Mouse (Mus musculus) frontal cortex, postnatal 10 days (tissue): ENCODE results near the gene AW011738.

Source experiments
- DNase-seq, 2 experiments: peaks; one replicate each; pipeline ENCODE4 v3.0.0; 2022; ENCODE audit warnings: low spot score in 2 of 2, mixed read lengths in 1 of 2

The AW011738 gene

DNA sequence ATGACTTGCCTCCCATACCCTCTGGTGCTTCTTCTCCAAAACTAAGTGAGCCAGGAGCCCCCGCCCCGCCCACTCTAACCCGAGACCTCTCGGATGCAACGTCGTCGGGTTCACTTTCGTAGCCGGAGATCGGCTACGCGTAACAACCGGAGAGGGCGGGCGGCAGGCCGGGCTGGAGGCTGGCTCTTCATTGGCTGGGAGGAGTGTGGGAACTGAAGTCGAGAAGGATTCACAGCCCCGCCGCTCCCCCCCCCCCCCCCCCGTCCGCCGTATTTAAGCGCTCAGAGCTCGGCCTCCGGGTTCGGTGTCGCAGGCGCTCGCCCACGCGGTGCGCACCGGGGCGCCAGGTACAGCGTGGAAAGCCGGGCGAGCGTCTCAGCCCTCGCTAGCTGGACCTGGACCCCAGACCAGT is at the start of gene AW011738:
Gene AW011738, plus strand, starts transcription at position 304 of the 412 bp plus-strand sequence.
- DNase-seq = peak; percentile 52 to 63

DNA sequence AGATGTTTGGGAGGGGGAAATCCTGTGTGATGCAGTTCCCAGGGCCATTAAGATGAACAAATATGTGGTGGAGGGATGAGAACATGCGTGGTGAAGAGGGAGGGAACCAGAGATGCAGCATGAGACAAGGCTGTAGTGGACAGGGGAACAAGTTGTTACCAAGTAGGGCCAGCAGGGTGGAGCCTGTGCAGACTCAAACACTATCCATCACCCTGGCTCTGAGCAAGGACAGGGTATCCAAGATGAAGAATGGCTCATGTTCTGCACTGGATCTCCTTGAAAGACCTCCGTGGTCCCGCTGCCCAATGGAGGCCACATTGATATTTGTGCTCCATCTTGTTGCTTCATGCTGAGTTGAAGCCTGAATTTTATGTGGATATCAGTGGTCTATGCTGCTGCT is 48.3 kb upstream of the AW011738 start:
- no peak for DNase-seq

DNA sequence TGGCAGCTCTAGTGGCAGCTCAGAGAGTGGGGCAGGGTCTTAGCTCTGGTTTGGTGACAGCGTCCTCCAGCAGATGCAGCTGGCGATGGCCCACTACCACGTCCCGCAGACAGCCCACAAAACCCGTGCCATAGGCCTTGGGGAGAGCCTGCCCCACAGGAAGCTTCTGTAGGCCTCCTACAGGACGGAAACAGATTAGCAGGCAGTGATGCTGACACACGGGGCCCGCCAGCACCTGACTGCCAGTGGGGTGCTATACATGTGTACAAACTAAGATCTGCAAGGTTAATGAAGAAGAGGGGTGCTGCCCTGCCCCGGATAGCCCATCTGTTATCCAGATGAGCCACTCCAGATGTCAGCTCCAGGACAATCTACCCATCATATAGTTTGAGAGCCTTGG is 36.6 kb upstream of the AW011738 start:
- peak in 1 of 2 experiments; percentile 3 for DNase-seq

DNA sequence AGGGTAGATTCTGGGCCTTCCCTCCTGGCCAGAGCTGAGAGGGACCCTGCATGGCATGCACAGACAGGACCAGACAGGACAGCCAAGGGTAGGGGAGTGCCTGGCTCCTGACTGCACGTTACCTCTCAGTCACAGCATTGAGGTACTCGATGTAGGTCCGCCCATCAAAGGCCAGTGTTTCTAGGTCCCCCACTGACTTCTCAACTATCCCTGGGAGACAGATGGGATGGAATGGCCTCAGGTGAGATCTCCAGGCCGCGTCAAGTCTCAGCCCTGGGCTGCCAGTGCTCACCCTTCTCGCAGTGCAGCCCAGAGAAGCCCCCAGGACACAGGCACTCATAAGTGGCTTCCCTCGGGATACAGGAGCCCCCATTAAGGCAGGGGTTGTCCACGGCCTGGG is 34.5 kb upstream of the AW011738 start:
- DNase-seq = peak; percentile 2 to 5

DNA sequence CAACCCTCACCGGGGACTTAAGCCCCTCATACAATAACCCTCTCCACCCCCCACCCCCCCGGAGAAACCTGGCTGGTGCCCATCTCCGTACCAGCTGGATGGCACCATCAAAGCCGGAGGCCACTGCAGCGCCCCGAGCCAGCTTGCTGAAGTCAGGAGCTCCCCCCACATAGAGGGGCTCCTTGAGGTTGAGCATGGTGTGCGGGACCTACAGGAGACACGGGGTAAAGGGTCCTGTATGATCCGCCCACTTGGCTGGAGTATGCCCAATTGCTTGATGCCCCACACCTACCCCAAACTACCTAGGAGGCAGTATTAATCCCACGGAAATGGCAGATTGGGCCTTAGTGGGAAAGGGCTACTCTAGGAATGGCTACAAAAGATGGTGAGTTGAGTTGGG is 34.0 kb upstream of the AW011738 start:
- DNase-seq = peak; percentile 3 to 4

DNA sequence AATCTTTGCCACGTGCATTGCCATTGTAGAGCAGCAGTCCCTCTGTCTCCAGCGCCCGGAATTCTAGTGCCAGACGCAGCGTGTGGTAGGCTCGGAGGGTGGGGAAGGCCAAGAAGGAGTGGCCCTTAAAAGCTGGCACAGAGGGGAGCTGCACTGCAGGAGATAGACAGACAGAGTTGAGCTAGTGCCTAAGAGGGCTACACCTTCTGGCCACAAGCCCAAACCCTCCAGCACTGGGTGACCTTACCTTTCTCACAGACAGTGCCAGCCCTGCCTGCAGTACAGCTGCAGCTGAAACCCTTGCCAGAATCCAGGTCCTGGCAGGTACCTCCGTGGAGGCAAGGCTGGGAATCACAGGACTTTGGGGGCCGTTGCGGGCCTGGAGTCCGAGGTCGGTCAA is 31.3 kb upstream of the AW011738 start:
- DNase-seq = peak; percentile 3 to 4

DNA sequence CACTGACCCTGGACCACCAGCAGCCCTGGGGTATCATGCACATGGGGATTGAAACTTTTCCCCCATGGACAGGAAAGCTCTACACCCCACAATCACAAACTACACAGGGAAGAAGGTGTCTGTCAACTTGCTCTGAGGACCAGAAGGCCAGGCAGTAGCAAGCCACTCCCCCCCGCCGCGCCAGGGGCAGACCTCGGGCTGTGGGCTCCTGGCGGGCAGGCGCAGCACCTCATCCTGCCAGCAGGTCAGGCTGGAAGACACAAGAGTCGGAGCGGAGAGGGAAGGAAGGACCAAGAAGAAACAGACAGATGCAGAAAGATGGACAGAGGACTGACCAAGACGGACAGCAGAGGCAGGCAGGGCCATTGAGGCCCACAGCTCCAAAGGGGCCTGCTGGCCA is 25.5 kb upstream of the AW011738 start:
- DNase-seq = no peak

DNA sequence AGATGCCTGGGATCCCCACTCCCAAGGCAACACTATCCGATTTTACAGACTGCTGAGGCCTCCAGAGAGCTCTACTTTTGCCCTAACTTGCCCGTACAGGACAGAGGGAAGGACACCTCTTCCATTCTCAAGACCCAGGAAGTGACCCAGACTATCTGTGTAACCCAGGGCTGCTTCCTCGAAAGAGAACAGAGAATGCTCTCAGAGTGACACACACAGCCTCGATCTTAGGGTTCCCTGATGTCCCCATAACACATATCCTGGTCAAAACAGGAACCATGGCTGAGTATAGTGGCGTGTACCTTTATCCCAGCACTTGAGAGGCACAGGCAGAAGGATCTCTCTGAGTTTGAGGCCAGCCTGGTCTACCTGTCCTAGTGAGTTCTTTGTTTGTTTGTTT is 19.4 kb upstream of the AW011738 start:
- DNase-seq = no peak

DNA sequence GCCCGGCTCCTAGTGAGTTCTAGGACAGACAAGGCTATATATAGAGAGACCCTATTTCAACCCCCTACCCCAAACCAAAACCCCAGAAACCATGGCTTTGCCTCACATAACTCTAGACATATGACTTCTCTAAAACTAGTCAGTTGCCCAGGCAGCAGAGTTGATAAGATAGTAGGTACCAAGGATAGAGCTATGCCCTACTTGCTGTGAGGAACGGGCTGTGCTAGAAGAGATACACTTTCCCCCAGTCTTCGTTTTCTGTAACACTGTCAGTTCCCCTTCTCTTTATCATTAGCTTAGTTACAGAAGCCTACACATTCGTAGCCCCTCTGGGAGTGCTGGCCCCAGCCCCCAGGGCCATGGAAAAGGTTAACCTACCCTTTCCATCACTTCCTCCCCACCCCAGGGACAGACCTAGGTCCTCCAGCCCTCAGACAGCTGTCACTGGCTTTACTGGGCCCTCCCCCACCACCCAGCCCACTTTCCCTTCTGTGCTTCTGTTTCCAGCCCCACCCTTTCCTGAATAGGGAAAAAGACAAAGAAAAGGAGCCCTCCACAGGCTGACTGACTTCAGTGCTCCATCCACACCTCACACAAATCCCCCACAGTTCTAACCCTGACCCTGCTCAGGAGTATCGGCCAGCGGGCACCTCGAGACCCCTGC is 18.7 kb upstream of the AW011738 start:
- no peak for DNase-seq

DNA sequence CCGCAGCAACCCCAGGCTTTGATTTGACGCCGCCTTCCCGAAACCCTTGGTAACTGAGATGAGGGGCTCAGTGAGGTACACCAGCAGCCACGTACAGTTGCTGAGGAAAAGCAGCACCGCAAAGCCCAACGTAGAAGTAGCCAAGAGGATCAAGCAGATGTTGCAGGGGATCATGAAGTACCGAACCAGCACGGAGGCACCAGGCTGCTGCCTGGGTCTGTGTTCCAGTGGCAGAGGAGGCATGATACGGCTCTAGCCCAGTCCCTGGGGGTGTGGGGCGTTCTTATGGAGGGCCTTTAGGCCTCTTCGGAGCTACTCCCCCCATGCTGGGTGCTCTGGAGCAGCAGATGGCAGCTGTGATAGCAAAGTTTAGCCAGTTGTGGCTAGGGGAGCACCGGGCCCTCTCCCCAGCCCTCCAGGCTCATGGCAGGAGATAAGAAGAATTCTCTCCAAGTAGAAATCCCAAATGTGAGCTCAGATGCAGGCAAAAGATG is 17.6 kb upstream of the AW011738 start:
- peak in 1 of 2 experiments; percentile 27 for DNase-seq

DNA sequence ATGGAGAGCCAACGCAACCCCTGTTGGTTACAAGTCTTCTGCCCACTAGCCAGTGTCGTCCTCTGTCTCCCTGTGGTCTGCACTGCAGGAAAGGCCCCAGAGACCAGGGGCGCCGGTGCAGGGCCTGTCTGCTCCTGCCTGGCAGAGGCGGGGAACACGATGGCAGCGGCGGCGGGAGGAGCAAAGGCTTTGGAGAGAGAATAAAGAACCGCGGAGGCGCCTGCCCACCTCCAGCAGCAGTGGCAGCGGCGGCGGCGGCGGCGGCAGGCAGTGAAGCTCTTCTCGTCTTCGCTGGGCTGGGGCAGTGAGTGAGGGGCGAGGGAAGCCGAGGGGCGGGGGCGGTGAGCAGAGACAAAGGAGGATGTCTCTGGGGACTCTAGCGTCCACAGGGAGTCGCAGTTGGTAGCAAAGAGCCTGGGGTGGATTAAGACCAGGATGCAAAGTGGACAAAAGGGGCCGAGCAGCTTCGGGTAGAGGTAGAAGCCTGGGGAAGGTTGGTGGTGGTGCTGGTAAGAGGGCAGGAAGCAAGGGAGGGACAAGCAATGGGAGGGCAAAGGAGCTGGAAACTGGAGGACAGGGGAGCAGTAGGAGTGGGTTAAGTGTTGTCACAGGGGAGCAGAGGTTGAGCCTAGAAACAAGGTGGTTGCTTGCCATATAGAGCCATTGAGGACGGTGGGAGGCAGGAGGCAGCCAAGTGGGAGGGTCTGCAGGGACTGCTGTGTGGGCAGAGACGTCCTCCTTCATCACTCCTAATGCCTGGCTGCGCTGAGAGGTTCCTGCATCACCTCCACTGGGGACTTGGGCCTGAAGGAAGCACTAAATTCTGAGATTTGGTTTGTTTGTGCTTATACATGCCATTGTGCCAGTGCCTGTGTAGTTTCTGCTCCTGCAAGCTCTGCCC is 16.9 kb upstream of the AW011738 start:
- peak; percentile 42 to 54 for DNase-seq

DNA sequence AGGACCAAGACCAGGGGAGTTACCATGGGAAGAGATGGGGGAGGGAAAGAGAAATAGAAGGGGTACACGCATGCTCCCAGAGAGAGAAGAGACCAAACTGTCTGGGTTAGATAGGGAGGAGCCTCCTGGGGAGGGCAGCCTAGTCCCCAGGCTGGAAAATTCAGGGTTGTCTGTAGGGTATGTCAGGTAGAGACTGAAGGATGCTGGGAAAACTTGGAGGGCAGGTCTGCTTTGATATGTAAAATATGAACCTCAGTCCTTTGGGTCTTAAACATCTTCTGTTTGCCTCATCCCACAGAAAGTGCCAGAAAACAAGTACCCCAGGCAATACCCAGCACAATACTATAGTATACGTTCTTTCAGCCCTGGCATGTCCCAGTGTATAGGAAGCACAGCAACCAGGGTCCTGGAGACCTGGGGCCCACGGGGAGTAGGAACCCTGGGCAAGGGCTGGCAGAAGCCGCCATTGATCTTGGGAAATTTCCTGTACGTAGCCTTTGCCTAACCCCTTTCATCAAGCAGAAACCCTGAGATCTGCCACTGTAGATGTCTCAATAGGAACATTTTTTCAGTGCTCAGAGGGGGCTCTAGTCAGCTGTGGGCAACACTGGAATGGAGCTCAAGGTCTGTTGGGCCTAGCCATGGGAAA is 14.8 kb upstream of the AW011738 start:
- DNase-seq = no peak

DNA sequence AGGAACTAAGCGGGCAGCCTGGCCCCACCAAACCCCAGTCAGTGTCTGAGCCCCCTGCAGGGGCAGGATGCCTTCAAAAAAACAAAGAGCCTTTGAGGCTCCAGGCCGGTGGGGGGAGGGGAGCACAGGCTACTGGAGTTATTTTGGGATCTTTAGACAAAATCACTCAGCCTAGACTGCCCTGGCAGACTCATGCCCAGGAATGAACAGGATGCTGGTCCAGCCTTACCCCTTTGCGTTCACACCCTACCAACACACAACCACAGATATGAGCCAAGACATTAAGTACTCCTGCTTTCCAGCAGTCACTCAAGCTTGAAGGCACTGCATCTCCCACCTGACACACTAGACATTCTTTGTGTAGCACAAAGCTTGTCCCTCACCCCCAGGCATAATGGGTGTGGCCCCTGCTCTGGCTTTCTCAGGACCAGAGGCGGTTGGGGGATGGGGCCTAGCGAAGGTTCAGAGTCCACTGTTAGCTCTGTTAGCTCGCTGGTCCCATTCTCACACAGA is 14.2 kb upstream of the AW011738 start:
- DNase-seq = peak; percentile 53 to 55

DNA sequence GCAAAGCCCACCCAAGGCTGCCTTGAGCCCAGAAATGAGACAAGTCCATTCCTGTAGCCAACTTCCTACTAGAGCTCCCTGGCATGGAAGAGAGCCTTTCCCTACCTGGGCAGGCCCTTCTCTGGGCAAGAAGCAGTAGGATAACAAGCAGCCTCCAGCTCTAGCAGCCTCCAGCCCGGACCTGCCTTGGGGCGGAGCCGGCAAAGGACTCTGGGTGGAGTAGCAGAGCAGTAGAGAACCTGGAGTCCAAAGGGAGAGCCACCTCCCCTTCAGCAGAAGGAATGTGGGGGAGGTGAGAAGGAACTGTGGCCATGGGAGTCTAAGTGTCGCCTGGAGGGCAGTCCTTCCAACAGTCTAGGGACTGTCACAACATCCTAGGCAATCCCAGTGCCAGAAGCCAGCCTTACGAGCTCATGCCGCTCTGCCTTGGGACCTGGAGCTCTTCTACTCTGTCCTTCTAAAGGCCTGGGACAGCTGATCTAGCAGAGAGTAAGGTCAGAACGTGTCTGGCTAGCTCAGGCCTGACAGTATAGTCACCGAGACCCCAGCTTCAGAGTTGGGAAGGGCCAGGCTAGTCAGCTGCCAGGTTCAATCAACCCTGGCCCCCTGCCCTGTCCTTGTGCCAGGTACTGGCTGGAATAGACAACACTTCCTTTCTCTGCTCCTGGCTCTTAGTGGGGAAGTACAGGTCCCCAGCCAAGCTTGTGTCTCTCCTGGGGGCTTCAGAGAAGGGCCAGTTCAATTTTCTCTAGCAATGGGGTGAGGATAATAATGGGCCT is 10.5 kb upstream of the AW011738 start:
- peak in 1 of 2 experiments; percentile 43 for DNase-seq

DNA sequence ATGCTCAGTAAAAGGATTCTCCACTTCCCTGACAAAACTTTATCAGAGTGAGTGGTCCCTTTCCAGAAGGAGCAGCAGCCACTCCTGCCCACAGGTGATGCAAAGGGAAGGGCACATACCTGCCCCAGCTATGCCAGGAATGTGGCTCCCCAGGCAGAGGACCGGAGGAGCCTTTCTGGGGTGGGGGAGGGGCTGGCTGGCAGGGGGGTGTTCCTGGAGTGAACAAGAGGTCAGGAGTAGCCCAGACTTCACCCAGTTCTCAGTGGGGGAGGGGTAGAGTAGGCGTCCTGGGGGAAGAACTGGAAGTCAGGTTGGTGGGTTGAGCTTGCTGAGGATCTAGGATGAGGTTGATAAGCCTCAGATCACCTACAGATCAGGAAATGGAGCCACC is 9.9 kb upstream of the AW011738 start:
- no peak for DNase-seq

DNA sequence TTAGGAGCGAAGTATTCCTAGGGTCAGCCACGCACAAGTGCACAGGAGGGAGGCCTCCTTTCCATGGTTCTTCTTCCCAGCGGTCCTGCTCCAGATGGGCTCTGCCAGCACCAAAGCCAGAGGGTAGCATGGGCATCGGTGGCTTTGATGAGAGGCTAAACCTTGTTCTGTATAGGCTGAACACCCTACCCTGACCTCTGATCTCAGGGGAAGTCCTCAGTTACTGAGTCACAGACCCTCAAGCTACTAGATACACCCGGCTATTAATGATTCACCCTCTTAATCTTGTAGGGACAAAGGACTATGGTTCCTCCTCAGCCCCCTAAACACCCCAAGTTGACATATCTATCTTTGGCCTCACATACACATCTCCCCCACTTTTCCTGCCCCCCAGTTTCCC is 9.2 kb upstream of the AW011738 start:
- DNase-seq = no peak

DNA sequence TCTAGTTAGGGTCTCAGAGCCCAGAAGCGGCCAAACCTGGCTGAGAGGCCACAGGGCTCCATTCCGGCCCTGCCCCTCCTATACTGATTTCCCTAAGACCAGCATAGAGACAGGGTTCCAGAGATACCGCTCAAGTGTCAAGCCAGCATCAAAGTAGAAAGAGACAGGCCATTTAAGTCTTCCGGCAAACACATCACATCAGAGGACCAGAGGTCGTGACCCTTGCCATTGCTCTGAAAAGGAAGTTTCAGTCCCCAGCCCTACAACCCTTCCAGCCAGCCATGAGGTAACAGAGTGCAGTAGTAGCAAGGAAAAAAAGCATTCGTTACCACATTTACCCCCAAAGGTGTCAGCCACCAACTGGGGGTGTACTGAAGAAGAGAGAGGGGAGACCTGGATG is 8.8 kb upstream of the AW011738 start:
- no peak for DNase-seq

DNA sequence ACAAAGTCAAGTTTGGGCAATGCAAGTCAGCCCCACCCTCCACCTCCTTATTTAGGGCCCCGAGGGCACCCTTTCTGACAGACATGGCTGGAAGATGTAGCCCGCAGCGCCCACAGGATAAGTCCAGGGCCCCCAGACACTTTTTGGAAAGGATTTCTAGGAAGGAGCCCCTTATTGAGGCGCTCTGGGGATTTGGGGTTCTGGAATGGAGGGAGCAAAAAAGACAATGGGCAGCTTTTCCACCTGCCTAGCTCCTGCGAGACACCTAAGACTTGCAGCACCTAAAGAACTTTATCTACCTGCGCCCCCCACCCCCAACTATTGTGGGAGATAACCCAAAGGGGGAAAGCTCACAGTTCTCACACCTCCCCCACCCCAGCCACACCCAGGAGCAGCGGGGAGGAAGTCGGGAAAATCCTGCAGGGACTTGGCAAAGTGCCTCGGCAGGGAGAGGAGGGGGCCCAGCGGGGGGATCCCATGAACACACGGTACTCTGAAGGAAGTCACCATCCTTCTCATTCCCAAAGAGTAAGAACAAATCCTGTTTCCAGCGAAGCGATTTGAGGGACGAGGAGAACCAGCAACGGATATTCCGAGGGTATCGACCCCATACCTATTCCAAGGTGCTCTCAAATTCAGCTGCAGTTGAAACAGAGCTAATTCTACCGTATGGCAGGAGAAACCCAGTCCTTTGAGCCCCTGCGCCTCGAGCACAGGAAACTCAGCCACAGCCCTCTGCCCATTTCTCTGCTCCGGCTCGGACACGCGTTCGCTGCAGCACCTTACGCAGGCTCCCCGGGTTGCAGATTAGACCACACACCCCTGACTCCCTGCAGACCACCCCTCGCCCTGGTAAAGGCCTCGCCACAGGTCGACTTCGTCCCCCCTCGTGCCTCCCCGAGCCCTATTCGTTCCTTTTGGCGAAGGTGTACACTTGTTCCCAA is 6.9 kb upstream of the AW011738 start:
- peak; percentile 52 to 71 for DNase-seq

DNA sequence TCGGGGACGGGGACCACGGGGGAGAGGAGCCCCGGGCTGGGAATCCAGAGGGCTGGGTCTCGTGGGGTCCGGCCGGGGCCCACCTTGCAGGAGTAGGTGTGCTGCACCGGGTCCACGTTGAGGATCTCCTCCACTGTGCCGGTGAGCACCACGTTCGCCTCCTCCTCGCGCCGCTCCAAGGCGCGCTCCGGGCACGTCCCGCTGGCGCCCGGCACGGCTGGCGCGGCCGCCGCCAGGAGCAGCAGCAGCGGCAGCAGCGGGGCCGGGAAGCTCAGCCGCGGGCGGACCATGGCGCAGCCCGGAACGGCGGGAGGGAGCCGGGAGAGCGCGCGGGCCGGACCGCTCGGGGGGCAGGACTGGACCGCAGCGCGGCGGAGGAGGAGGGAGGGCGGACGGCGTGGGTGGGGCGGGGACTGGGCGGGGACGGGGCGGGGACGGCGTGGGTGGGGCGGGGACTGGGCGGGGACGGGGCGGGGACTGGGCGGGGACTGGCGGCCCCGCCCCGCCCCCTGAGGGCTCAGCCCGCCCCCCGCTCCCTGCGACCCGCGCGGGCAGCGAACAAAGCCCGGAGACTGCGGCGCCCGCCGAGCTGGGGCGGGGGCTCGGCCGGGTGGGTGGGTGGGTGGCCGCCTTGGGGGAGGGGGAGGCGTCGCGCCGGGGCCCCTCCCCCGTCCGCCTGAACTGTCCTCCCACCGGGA is 5.8 kb upstream of the AW011738 start, which contains the start of gene Agrn:
Gene Agrn, minus strand, starts transcription at position 358 of the 698 bp plus-strand sequence.
- DNase-seq = peak in 1 of 2 experiments; percentile 62
